Mouse (Mus musculus): ENCODE data around the gene Sec61a1. TPM values are rescaled to one million over a fixed set of nuclear protein-coding genes. Genes with fewer than 3 reads are reported as not detected.

Gene Sec61a1
- total and polyA plus RNA-seq, 2 experiments from 2014 or later = 125 to 191 TPM

- H3K9ac ChIP-seq = no peak overlapping the region
- 90% methylated on average over 2 of the region's 2 CpGs for WGBS
- ATAC-seq = no peak
These were observed 31.2 kb upstream of the Sec61a1 start for GRCm38 (mm10) chr6:88549916-88550315.

DNA sequence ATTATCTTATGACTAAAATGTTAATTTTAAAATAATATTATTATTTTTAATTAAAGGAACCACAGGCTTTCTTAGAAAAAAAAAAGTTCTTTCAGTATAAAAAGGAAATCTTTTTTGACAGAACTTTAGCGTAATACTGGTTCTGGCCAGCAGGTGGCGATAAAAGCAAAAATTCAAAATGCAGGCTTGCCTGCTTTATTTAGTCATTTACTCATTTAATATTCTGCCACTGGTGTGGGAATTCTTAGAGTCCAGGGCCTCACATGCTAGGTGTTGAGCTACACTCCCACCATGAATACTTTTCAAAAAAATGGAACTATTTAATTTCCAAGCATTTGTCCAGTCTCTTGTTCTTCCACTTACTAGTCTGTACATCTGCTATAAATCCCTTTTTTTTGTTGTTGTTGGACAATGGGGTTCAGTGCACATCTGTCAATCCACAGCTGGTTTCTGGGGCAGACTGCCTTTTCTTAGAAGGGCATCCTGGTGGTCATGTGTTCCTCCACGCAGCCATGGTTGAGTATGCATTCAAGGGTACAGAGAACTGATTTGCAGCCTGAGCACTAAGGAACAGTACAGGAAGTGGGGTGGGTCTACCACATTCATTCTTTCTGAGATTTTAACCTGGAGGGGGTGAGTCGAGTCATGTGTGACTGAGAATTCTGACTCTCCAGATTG is 30.6 kb upstream of the Sec61a1 start:
- H3K9ac ChIP-seq = no peak overlapping the region
- no peak overlapping the region for H3K4me2 ChIP-seq (ENCODE audit: low read depth)
- no peak overlapping the region for H3K27ac ChIP-seq (ENCODE audit: low read depth, low read length)
- peak; percentile 72 for TF ChIP-seq CTCF (IDR thresholded peaks at IDR 0.05; ENCODE audit: low read depth)
- 27% methylated on average over 4 of the region's 4 CpGs for WGBS
- H3K4me3 ChIP-seq (ENCODE audit: low read depth, low read length) = no peak overlapping the region
- no peaks in the 10 kb centered on the region for H3K9me3 ChIP-seq (ENCODE audit: low read length)
- H3K36me3 ChIP-seq (ENCODE audit: insufficient read depth) = no peaks in the 10 kb centered on the region
- peak; percentile 81 for DNase-seq
- ATAC-seq = 0 out of 2 replicates have a peak, but pooled peaks have one; percentile 32
- H3K27me3 ChIP-seq (ENCODE audit: insufficient read depth, low read length) = peaks cover 5% of the 10 kb centered on the region; the same call in 1 of the 2 replicates
- H3K4me1 ChIP-seq (ENCODE audit: insufficient read depth) = no peaks in the 10 kb centered on the region

More at GRCm38 (mm10) chr6:88549916-88550315, 31.2 kb upstream of the Sec61a1 start:
- no peaks in the 10 kb centered on the region for H3K9me3 ChIP-seq (ENCODE audit: low read length)
- no peak overlapping the region for H3K27ac ChIP-seq (ENCODE audit: low read depth, low read length)
- 0 out of 2 replicates have a peak, but pooled peaks cover 5% of the 10 kb centered on the region for H3K27me3 ChIP-seq (ENCODE audit: insufficient read depth, low read length)
- no peaks in the 10 kb centered on the region for H3K4me1 ChIP-seq (ENCODE audit: insufficient read depth)
- H3K36me3 ChIP-seq (ENCODE audit: insufficient read depth) = no peaks in the 10 kb centered on the region
- DNase-seq = no peak
- no peak for TF ChIP-seq CTCF (IDR thresholded peaks at IDR 0.05; ENCODE audit: low read depth)
- no peak overlapping the region for H3K4me2 ChIP-seq (ENCODE audit: low read depth)
- H3K4me3 ChIP-seq (ENCODE audit: low read depth, low read length) = no peak overlapping the region

DNA sequence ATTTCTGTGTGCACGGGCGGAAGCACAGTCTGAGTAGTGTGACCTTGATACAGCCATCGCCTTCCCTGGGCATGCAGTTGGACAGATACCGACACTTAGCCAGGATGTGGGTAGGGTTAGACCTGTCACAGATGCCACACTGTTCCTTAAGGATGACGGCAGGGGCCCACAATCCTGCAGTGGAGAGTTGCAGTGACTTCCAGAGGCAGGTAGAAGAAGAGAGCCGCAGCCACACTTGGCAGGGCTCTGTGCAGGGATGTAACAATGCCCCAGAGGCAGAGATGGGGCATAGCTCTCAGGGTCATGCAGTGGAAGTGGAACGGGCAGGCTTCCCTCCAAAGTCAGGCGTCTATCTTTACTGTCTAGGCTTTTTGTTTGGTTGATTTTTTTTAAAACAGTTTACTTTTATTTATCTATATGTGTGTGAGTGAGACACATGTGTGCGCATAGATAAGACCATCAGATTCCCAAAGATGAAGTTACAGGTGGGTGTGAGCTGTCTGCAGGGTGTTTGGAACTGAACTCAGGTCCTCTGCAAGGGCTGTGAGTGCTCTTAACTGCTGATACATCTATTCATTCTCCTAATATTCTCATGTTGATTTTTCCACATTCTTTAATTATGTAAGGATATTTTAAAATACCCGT is 29.8 kb upstream of the Sec61a1 start:
- ATAC-seq = no peak
- no peaks in the 10 kb centered on the region for H3K36me3 ChIP-seq (ENCODE audit: insufficient read depth)
- 87% methylated on average over 10 of the region's 10 CpGs for WGBS
- H3K27me3 ChIP-seq (ENCODE audit: insufficient read depth, low read length) = peaks cover 5% of the 10 kb centered on the region; the same call in 1 of the 2 replicates
- no peak overlapping the region for H3K9ac ChIP-seq
- no peak overlapping the region for H3K27ac ChIP-seq (ENCODE audit: low read depth, low read length)
- DNase-seq = no peak
- no peaks in the 10 kb centered on the region for H3K9me3 ChIP-seq (ENCODE audit: low read length)
- H3K4me2 ChIP-seq (ENCODE audit: low read depth) = no peak overlapping the region
- no peaks in the 10 kb centered on the region for H3K4me1 ChIP-seq (ENCODE audit: insufficient read depth)
- no peak overlapping the region for H3K4me3 ChIP-seq (ENCODE audit: low read depth, low read length)
- no peak for TF ChIP-seq CTCF (IDR thresholded peaks at IDR 0.05; ENCODE audit: low read depth)

GRCm38 (mm10) chr6:88545397-88545790 is 26.7 kb upstream of the Sec61a1 start:
- H3K9ac ChIP-seq = no peak overlapping the region
- no peak for DNase-seq

DNA sequence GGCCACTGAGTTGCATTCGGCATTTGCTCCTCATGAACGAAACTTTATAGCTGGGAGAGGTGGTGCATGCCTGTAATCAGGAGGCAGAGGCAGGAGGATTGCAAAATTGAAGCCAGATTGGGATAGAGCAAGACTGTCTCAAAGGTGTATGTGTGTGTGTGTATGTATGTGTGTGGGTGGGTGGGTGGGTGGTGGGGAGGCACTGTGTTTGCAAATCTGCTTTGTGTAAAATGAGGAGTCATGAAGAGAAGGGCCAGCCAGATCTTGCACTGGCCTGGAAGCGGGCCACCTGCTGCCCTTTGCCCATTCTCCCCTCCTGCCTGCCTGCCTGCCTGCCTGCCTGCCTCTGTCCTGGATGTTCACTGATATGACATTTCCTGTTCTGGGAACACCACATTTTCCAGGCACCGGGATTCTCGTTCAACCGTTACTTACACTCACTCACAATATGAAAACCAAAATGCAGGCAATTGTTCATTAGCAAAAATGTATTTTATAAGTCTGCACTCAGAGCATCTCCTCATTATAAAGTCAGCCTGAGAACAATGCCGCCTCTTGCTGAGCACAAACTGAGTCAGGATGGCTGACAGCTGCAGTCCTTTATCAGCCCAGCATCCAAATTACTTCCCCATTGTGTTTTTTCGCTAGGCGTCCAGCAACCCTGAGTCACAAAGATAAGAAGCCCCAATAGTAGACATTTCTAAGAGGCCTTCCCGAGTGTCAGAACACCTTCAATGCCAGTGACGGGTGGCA is 26.1 kb upstream of the Sec61a1 start:
- no peak overlapping the region for H3K4me3 ChIP-seq (ENCODE audit: low read depth, low read length)
- DNase-seq (no peak), ATAC-seq (peak; percentile 51; the same call in 1 of the 2 replicates)
- H3K27me3 ChIP-seq (ENCODE audit: insufficient read depth, low read length) = peaks cover 5% of the 10 kb centered on the region; the same call in 1 of the 2 replicates
- no peak overlapping the region; the same call in 1 of the 2 replicates for H3K9ac ChIP-seq
- no peaks in the 10 kb centered on the region for H3K4me1 ChIP-seq (ENCODE audit: insufficient read depth)
- no peaks in the 10 kb centered on the region for H3K36me3 ChIP-seq (ENCODE audit: insufficient read depth)
- TF ChIP-seq CTCF (IDR thresholded peaks at IDR 0.05; ENCODE audit: low read depth) = no peak
- H3K4me2 ChIP-seq (ENCODE audit: low read depth) = no peak overlapping the region
- no peak overlapping the region for H3K27ac ChIP-seq (ENCODE audit: low read depth, low read length)
- H3K9me3 ChIP-seq (ENCODE audit: low read length) = no peaks in the 10 kb centered on the region
- 25% methylated on average over 11 of the region's 11 CpGs for WGBS

More at GRCm38 (mm10) chr6:88545397-88545790, 26.7 kb upstream of the Sec61a1 start:
- 14% methylated on average over 10 of the region's 10 CpGs for WGBS
- no peak for TF ChIP-seq CTCF (IDR thresholded peaks at IDR 0.05; ENCODE audit: low read depth)
- no peaks in the 10 kb centered on the region for H3K36me3 ChIP-seq (ENCODE audit: insufficient read depth)
- no peak overlapping the region for H3K27ac ChIP-seq (ENCODE audit: low read depth, low read length)
- H3K4me1 ChIP-seq (ENCODE audit: insufficient read depth) = no peaks in the 10 kb centered on the region
- H3K27me3 ChIP-seq (ENCODE audit: insufficient read depth, low read length) = peaks cover 5% of the 10 kb centered on the region; the same call in 1 of the 2 replicates
- H3K4me3 ChIP-seq (ENCODE audit: low read depth, low read length) = no peak overlapping the region
- ATAC-seq = no peak
- no peaks in the 10 kb centered on the region for H3K9me3 ChIP-seq (ENCODE audit: low read length)
- H3K4me2 ChIP-seq (ENCODE audit: low read depth) = no peak overlapping the region

DNA sequence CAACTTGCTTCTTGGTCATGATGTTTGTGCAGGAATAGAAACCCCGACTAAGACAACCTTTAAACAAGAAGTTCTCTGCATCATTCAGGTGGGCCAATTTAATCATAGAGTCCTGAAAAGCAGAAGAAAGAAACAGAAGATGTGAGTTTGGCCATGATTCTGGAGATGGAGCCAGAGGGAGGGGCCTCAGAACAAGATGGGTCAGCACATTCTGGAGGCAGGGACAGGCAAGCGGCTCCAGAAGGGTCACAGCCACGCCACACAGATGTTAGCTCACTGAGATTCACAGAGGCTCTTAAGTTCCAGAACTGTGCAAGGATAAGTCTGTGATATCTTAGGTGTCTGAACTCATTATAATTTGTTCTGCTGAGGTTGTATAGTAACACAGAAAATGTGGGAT is 25.5 kb upstream of the Sec61a1 start:
- 83% methylated on average over 3 of the region's 3 CpGs for WGBS
- Histone ChIP-seq H3K9me3 (ENCODE audit: low read length) (no peaks in the 10 kb centered on the region), H3K4me3 (ENCODE audit: low read depth, low read length) (no peak overlapping the region), H3K27ac (ENCODE audit: low read depth, low read length) (no peak overlapping the region), H3K9ac (no peak overlapping the region), H3K4me2 (ENCODE audit: low read depth) (no peak overlapping the region), H3K36me3 (ENCODE audit: insufficient read depth) (no peaks in the 10 kb centered on the region), H3K4me1 (ENCODE audit: insufficient read depth) (no peaks in the 10 kb centered on the region), H3K27me3 (ENCODE audit: insufficient read depth, low read length) (peaks cover 5% of the 10 kb centered on the region; the same call in 1 of the 2 replicates)
- TF ChIP-seq CTCF (IDR thresholded peaks at IDR 0.05; ENCODE audit: low read depth) = no peak
- ATAC-seq = no peak
- DNase-seq = no peak
